Mouse (Mus musculus) regulatory T cell (primary cell): Measurements from ENCODE around the gene Rapgef4.
"Not testable (repeated sequence)": the region's sequence is repeated elsewhere in the genome, so short reads cannot be mapped to it uniquely, and the experiment has no call there.

Source experiments
- in situ Hi-C: fragments of 300-600 bp; cut with MboI, MseI; formaldehyde crosslinking; loops from one replicate; pipeline ENCODE4 v1.15.1; 2025; ENCODE audit warnings: high pct_unique_total_duplicates

The Rapgef4 gene

DNA sequence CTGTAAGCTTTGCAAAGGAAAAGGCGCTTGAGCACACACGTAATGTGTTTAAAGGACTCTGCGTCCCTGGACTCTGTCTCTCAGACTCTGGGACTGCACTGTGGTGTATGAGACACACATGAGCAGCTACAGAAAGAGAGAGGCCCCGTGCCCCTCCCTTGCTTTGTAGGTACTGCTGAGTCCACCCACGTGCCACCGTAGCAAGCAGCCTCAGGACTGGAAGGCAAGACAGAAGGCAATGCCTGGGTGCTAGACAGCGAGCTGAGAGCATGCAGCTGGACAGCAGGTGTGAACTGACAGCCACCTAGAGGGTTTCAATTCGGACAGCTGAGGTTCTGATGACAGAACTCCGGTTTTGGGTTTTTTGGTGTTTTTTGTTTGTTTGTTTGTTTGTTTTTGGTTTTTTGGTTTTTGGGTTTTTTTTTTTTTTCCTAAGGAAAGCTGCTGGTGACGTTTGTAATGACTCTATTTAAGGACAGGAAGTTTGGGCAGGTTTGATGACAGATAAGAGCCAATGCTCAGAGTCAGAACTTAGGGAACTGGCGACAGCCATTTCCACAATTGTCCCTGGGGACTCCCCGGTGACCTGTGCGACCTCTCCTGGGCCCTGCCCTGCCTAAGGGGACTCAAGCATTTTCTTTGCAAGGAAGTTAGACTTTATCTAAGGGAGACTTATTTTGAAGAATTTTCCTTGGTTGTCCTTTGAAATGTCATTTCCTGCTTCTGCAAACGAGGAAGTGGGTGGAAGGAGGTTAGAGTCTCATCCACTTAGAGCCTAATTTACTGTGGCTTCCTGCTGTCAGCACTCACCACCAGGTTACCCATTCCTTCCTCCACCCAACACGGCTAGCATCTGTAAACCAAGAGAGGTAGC is 136.3 kb downstream of the Rapgef4 start:
- in situ Hi-C loops: no loop called here

DNA sequence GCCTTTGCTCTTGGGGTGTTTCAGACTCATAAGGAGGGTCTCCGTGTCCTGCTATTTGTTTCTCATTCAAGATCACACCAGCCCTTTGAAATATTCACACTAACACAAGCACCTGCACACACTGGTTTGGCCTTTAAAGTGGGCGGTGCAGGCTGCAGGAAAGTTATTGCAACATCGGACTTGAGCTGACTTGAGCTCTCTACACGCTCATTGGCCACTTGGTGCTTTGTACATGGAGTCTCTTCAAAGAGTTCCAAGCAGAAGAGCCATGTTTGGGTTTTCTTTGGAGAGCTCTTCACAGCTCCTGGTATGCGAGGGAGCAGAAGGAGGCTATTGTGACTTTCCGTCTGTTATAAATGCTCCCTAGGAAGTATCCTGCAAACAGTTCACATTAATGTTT is 139.2 kb downstream of the Rapgef4 start:
- in situ Hi-C loops: no loop called here

DNA sequence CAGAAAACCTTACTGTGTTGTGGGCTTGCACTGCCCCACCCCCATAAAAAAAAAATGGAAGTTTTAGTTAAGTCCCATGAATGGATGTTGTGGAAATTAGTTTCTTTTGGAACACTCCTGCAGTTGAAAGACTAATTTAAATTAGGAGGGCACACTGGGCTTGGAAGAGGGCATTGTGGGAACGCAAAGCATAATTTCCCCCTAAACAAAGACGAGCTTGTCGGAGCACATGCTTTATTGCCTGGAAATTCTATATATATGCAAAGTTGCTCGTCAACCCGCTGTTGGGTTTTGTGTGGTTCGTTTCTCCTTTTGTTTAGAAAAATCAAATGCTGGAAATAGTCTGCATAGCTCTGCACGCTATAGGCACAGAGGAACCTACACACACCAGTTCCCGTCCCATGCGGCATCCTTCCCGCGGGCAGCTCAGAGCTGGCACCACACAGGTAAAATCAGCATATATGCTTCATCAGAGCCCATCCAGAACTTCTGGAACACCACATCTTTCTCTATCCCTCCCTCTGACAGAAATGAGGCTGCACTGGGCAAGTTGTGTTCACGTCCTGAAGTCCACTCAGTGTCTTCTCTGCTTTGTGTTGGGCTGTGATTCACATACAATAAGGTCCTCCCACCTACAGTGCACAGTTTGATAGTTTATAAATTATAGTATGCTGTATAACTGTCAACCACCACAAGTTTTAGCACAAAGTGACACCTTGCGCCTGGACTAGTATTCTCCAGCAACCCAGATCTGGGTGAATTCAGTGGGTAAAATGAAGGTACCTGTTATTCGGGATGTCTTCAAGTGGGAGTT is 141.6 kb downstream of the Rapgef4 start:
- in situ Hi-C loops: no loop called here

DNA sequence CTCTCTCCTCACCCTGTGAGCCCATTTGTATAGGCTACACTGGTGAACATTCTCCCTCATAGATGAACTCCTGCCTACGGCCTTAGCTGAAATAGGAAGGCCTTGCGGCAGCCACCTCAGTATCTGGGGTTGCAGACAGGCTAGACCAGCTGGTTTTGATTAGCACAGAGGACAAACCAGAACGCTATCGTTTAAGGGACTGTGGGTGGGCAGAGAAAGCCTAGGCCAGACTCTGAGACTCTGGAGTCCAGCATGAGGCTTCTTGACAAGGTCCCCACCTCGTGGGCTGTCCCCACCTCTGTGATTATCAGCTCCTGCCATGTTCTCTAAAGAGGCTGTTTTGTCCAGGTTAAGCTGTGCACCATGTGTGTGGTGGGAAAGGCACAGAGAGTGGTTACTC is 142.8 kb downstream of the Rapgef4 start:
- in situ Hi-C loops: no loop called here

DNA sequence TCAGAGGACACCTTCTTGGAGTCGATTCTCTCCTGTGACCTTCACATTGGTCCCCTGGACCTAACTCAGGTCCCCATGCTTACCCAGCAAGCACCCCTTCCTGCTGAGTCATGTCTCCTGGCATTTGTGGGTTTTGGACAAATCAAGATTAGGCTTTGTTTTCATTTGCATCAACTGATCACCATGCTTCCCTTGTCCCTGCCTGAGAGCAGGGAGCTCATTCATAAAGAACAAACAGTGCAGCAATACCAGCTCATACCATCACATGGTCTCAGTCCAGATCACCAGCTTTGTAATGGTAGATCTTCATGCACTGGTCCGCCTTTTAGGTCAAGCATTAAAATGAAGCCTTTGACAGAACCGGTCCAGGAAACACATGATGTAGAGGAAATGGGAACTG is 144.7 kb downstream of the Rapgef4 start:
- in situ Hi-C loops: no loop called here

DNA sequence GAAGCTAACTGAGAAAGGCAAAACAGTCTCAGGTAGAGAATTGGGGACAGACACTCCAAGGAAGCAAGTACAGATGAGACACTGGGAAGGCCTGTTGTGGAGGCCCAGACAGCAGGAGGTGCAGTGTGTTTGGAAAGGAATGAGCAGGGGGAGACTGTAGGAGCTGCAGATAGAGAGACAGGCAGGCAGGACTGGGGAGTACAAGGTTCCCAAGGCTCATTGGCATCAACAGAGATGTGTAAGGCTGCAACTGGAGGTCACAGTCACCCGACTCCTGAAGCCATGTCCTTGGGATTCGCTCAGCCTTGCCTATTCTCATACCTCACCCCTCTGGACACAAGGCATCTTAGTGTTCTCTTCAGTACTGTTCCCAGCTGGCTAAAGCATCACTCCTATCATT is 145.4 kb downstream of the Rapgef4 start:
- in situ Hi-C loops: no loop called here

DNA sequence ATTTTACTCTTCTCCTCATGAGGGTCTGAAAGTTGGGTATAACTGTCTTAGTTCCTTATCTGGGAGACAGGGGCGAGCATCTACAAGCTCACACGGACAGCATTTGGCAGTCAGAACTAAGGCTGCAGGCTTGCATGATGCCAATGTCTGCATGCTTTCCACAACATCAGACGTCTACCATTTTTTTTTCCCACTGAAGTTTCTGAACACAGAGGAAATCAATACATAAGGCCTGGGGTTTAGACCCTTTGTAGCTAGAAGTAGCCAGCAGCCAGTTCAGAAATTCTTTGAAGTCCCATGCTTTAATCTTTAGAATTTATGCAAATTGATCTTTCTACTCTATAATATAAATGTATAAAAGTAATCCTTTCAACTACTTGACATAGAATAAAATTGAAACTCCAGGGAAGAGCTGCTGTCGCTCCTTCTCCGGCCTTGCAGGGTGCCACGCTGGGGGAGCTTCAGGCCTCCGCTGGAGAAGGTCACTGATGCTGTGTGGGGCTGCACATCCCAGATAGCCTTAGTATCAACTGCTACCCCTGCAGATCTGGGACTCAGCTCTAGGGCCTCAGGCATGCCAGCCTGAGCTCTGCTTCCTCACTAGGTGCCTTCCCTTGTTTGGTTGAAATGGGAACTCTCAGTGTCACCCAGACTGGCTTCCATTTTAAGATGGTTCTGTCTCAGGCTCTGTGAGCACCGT is 148.7 kb downstream of the Rapgef4 start:
- in situ Hi-C loops: no loop called here

DNA sequence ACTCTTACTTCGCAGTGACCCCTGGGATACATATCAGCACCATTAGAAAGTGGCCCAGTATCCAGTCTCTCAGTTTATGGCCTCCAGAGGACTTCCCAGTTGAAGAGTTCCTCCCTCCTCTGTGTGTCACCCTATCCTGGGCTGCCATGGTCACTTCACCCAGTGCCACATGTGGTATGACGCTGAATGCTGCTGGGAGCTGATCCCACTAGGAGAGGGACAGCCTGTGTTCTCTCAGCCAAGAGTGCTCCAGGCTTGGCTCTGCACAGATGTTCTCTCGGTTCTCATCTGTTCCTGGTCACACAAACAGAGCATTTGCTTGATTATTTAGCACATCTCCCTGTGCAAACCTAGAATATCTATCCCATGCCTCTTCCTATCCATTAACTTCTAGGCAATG is 151.2 kb downstream of the Rapgef4 start:
- in situ Hi-C loops: no loop called here

DNA sequence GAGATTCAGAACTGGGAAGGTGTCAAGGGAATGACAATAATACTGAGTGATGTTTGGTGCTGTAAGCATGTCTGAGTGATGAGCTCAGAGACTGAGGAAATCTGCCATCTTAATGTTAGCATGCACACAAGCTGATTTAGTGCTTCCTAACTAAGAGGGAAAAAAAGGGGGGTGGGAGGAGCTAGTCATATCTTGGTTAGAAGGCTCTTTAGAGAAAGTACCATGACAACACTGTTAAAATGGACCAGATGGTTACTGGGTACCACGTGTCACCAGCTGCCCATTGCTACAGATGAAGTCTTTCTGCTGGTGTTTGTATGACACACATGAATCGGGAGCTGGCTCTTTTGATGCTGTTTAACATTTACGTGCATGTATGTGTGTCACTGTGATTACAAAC is 155.0 kb downstream of the Rapgef4 start:
- in situ Hi-C loops: no loop called here

DNA sequence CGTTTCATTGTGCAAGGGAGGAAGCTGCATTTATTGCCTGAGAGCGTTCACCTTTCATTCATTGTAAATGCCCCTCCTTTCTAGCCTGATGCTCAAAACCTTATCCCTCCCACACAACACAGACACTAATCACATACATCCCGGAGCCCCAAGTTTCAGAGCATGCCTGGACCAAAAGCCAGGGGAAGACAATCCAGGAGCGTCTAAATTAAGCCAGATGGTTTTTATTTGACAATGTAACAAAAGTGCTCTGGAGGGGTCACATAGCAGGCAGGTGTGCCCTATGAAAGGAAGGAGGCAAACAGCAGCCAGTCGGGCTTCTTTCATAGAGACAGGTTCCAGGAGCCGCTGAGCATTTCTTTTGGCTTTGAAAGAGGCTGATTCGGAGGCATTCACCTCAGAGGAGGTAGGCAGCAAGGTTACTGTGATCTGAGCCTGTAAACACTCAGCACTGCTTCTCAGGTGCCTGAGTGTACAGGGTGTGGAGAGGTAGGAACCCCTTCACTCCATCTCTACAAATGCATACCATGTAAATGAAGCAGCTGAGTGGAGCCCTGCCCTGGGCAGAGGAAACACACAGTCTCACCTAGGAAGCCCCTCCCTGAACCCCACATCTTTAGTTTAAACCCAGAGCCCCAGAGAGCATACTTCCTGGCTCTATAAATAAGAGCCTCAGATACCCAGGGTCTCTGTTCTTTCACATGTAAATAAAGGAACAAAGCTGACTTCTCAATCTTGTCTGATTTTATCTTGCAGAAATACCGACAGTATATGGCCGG is 155.6 kb downstream of the Rapgef4 start:
- in situ Hi-C loops: no loop called here

DNA sequence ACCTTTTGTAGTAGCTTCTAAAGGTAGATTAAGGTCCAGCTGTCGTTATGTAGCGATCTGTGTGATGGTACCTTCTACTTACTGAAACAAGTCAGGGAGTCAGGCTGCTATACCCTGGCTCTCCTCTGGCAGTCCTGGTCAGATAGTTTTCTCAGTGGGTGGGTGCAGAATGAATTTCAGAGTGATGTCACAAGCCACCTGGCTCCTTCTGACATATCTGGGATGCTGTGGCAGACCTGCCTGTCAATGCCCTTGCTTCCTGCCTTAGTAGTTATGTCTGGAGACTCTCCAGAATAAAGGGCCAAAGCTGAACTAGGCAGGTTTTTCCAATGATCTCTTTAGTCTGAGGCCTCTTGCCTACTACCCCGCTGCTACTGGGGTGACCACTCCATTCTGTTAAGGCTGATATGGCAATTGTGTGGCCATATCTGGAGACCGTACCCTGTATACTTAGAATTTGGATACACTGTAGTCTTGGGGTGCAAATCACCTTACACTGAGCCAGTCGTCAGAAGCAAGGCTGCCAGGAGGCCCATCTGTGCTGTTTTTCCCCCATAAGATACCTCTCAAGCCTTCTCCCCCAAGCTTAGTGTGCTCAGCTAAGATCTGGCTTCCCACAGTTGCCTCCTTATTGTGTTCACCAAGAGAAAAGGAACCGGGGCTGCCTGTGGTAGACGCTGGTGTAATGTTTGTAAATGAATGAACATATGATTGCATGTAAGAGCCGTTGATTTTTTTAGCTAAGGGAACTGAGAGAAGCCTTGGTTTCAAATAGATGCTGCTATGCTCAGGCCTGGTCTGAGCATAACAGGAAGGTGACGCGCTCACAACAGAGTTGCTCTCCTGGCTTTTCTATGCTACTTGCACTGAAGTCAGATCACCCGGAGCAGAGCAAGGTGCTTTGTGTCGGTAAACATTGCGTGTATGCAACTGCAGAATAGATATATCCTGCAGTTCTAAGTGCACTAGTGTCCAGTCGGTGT is 159.1 kb downstream of the Rapgef4 start:
- in situ Hi-C loops: no loop called here

DNA sequence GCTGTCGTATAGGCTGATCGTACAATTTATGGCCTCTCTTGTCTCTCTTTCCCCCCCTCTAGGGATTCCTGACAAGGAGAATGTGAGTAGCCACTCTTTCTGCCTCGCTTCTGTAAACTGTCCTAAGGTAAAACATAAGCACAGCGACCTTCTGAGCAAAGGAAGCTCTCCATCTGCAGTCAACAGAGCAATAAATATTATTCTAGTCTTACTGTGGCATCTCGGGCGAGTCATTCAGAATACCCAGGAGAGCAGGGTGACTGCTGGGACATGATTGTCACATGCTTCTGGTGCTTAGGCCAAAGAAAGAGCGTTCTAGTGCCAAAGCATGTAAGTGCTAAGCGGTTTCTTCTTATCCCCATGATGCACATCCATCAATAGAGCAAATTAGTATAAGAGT is 160.1 kb downstream of the Rapgef4 start:
- in situ Hi-C loops: no loop called here

DNA sequence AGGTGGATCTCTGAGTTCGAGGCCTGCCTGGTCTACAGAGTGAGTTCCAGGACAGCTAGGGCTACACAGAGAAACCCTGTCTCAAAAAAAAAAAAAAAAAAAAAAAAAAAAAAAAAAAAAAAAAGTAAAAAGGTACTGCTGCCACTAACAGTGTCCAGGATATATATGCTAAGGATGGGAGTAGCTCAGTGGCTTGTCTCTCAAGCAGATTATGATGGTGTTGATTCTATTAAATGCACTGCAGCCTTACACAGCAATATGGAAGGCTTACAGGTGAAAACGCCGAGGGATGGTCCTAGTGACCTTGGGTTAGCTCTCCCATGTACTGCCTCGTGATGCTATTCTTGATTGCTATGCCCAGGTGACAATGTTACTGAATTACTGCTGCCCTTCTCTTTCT is 160.7 kb downstream of the Rapgef4 start:
- in situ Hi-C loops: not testable (repeated sequence)

DNA sequence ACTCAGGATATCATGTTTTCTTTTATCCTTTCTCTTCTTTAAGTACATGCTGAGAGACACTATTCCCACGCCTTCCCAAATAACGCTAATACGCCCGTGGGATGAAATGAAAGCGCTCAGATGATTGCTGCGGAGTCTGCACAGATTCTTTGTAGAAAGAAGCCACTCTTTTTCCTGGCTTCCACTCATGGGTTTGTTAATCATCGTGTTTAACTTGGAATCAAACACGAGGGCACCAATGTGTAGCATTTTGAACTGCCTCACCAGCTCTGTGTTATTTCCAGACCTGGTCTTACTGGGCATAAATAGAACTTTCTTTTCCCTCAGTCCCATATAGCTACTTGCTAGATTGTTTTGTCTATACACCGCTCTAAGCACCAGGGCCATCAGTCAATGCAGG is 162.4 kb downstream of the Rapgef4 start:
- in situ Hi-C loops: no loop called here

DNA sequence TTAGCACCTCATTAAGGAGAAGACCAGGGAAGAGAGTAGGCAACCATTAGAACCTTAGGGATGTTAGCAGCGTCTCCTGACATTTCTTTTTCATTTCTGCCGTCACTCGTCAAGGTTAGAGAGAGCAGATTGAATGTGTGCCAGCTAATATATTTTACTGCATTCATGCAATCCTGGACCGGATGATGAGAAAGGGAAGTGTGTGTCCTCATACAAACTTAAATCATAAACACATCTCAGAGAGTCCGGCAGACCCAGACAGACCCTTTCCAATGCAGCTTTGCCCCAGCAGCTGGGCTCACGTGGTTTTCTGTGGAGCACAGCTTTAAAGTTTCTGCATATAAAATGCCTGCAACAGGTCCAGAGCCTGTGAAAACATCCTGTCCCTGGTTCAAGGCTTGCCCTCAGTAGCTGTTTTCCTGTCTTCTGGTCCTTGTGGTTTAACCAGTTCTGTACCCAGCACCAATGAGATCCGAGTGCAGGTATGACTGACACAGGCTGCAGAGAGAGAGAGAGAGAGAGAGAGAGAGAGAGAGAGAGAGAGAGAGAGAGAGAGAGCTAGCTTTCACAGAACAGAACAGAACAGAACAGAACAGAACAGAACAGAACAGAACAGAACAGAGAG is 163.6 kb downstream of the Rapgef4 start:
- in situ Hi-C loops: loop anchor here (5.0 kb wide), 1 partner anchor 102 kb away; no protein-coding TSS in a partner anchor

DNA sequence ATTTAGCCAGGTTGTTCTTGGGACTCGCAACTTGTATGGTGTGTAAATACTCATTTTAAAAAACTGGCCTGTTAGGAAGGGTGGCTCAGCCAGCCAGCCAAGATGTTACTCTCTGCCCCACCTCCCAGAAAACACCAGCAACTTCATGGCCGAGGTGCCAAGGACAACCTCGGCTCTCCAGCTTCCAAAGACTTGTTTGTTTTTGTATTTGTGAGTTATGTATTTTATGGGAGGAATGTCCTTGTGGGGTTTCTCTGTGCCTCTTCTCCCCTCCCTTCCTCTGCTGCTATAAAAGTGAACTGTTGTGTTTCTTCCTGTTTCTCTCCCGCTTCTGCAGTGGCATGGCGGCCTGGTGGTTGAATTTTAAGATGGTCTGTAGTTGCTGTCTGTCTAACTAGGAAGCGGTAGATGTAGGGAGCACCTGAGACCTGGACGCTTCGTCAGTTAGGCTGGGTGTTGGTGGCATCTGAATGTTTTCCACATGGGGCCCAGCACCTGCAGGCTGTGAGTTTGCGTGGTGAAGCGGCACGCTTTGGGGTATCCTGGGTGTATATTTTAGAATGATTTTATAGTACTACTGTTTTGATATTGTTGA is 164.3 kb downstream of the Rapgef4 start:
- in situ Hi-C loops: loop anchor here (5.0 kb wide), 1 partner anchor 103 kb away; no protein-coding TSS in a partner anchor

DNA sequence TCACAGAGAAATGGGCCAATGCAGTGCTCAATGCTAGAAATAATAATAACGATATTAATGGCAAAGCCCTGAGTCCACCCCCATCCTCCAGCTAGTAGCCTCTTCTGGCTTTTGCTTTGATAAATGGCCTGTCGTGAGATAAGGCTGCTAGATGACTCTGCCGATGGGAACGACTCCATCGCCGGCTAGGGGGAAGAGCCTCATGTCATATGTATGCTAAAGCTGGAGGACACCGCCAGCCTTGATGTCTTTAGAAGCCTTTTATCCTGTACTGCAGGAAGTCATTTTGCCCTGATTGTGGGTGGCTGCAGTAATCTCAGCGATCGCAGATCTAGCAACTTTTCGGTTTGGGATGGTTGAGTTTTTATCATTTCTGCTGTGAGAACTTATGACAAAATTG is 165.0 kb downstream of the Rapgef4 start:
- in situ Hi-C loops: loop anchor here (5.0 kb wide), 1 partner anchor 104 kb away; no protein-coding TSS in a partner anchor

DNA sequence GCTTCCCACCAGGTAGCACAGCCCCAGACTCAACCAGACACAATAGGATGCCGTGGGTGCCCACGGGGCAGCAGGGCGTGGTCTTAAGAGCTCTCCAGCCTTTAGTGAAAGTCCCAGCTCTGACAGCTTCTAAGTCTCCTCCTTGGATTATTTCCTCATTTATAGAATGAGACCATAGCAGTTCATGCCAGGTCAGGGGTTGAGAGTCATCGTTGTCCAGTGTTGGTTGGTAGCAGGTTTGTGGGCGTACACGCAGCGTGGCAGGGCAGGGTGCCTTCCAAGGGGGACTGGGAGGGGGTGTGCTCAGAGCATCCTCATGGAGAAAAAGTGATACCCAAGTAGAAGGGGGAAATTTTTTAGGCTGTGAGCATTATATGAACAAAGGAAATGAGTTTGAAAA is 166.2 kb downstream of the Rapgef4 start:
- in situ Hi-C loops: loop anchor here (5.0 kb wide), 1 partner anchor 105 kb away; no protein-coding TSS in a partner anchor

DNA sequence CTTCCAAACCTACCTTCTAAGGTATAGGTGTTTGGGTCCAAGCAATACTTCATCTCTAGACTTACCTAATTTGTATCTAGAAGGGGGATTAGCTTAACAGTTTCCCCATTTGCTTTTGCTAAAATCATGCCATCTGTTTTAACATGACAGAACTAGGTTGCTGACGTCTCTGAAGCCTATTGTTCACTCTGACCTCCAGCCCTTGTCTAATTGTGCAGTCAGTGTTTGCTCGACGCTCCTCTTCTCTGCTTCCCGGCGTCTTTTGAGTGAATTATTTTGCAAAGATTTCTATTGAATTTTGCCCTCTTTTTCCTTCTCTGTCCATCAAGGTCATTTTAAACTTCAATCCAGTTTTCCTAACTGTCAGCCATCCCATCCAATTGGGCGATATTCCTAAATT is 166.7 kb downstream of the Rapgef4 start:
- in situ Hi-C loops: loop anchor here (5.0 kb wide), 1 partner anchor 105 kb away; no protein-coding TSS in a partner anchor
